Mouse (Mus musculus) heart, postnatal 0 days (tissue): ENCODE data around the gene Plekha6.

Experiments
- CTCF ChIP-seq: IDR thresholded peaks from 2 replicates; pipeline ENCODE4 v1.5.1; 2016; ENCODE audit warnings: antibody characterized with exemption, control low read depth, low read depth
- EP300 ChIP-seq: IDR thresholded peaks from 2 replicates; pipeline ENCODE4 v1.6.1; 2016; ENCODE audit warnings: antibody characterized with exemption, low read depth

GRCm38 (mm10) chr1:133264367-133264766 is 100.4 kb downstream of the Plekha6 start:
- TF ChIP-seq CTCF (no peak), EP300 (no peak)
